In genomic region chr15:84120612-84121011, GRCm38 (mm10) we compare ENCODE assay signal across 11 mouse cellular contexts. TPM values are rescaled to one million over a fixed set of nuclear protein-coding genes. Genes with fewer than 3 reads are reported as not detected.
DNase-seq lines count a peak whose midpoint lies in the region; ATAC-seq and TF ChIP-seq lines count a peak whose summit lies in the region.
"Had no signal": no experiment of that assay in that cellular context is flagged by ENCODE, and none has a peak within 500 bp of the region (broad histone marks: within the 10 kb centered on the region; RNA-seq: fewer than 3 reads in every experiment).

No protein-coding gene starts in this region.

- H3K9ac ChIP-seq in forebrain, embryonic 14.5 days (ENCODE audit: low read length): no peak overlapping the region
- H3K9ac ChIP-seq in forebrain, embryonic 16.5 days (replicated peaks; ENCODE audit: low read depth, low read length): no peak overlapping the region
- H3K9ac ChIP-seq in intestine, embryonic 15.5 days: no peak overlapping the region
- H3K9ac ChIP-seq: liver, embryonic 13.5 days had no signal

- no peaks in the 10 kb centered on the region for H3K4me1 ChIP-seq in forebrain, embryonic 14.5 days (ENCODE audit: control insufficient read depth, insufficient read depth, low read length)
- no peaks in the 10 kb centered on the region for H3K4me1 ChIP-seq in forebrain, embryonic 16.5 days (replicated peaks; ENCODE audit: control insufficient read depth, insufficient read depth, low read length)
- no peaks in the 10 kb centered on the region for H3K4me1 ChIP-seq in lung, adult 2 months (ENCODE audit: control insufficient read depth, insufficient read depth, low read length)
- no peaks in the 10 kb centered on the region for H3K4me1 ChIP-seq in intestine, embryonic 15.5 days (replicated peaks)
- H3K4me1 ChIP-seq: liver, embryonic 13.5 days had no signal

- peak; percentile 64; the same call in 1 of the 2 replicates for TF ChIP-seq CTCF in lung, adult 2 months (IDR thresholded peaks at IDR 0.05; ENCODE audit: insufficient read depth, low read length)

- no peaks in the 10 kb centered on the region for H3K36me3 ChIP-seq in forebrain, embryonic 14.5 days (ENCODE audit: control insufficient read depth, insufficient read depth, low read length)
- H3K36me3 ChIP-seq in forebrain, embryonic 16.5 days (ENCODE audit: control insufficient read depth, insufficient read depth): no peaks in the 10 kb centered on the region
- H3K36me3 ChIP-seq in intestine, embryonic 15.5 days: no peaks in the 10 kb centered on the region
- H3K36me3 ChIP-seq: liver, embryonic 13.5 days had no signal

- no peaks in the 10 kb centered on the region for H3K9me3 ChIP-seq in forebrain, embryonic 14.5 days (replicated peaks; ENCODE audit: control insufficient read depth, low read length)
- H3K9me3 ChIP-seq in forebrain, embryonic 16.5 days (ENCODE audit: control insufficient read depth, low read length): 0 out of 2 replicates have a peak, but pooled peaks cover 2% of the 10 kb centered on the region
- no peaks in the 10 kb centered on the region for H3K9me3 ChIP-seq in intestine, embryonic 15.5 days
- H3K9me3 ChIP-seq: liver, embryonic 13.5 days had no signal

- H3K27ac ChIP-seq in forebrain, embryonic 14.5 days (ENCODE audit: low read depth, low read length): no peak overlapping the region
- no peak overlapping the region for H3K27ac ChIP-seq in forebrain, embryonic 16.5 days (ENCODE audit: low read length)
- H3K27ac ChIP-seq in intestine, embryonic 15.5 days: no peak overlapping the region
- H3K27ac ChIP-seq: liver, embryonic 13.5 days had no signal

- ATAC-seq in forebrain, embryonic 14.5 days: no peak
- ATAC-seq in forebrain, embryonic 16.5 days: no peak
- no peak for ATAC-seq in intestine, embryonic 15.5 days

- 16% methylated on average over 6 of the region's 6 CpGs for WGBS in forebrain, embryonic 14.5 days
- WGBS in forebrain, embryonic 16.5 days: 22% methylated on average over 6 of the region's 6 CpGs
- WGBS in lung, adult 2 months: 22% methylated on average over 6 of the region's 6 CpGs
- 33% methylated on average over 6 of the region's 6 CpGs for WGBS in intestine, embryonic 15.5 days

- DNase-seq in forebrain, embryonic 14.5 days (ENCODE audit: low spot score): peak; percentile 41
- no peak for DNase-seq in lung, adult 2 months
- DNase-seq in lung, postnatal 25 days (ENCODE audit: low spot score): no peak
- DNase-seq in c-Kit-positive CD71-negative TER-119-negative erythroid progenitor cells, embryonic 14.5 days (ENCODE audit: low read depth): peak; percentile 23
- DNase-seq in mesoderm, embryonic 11.5 days (ENCODE audit: low read depth, low spot score): peak; percentile 49
- no peak for DNase-seq in heart, postnatal 25 days (ENCODE audit: low spot score)
- DNase-seq: liver, embryonic 13.5 days had no signal

- no peaks in the 10 kb centered on the region for H3K27me3 ChIP-seq in forebrain, embryonic 14.5 days (replicated peaks; ENCODE audit: control insufficient read depth, insufficient read depth, low read length)
- no peaks in the 10 kb centered on the region for H3K27me3 ChIP-seq in forebrain, embryonic 16.5 days (replicated peaks; ENCODE audit: control insufficient read depth, insufficient read depth, low read length)
- no peaks in the 10 kb centered on the region for H3K27me3 ChIP-seq in intestine, embryonic 15.5 days (replicated peaks)
- H3K27me3 ChIP-seq: liver, embryonic 13.5 days had no signal

- intact Hi-C loops in heart, postnatal 25 days (cut with DNase I): loop anchor here (10.0 kb wide), 1 partner anchor 314 kb away; no protein-coding TSS in a partner anchor

- no peak overlapping the region for H3K4me2 ChIP-seq in forebrain, embryonic 14.5 days (ENCODE audit: low read length)
- H3K4me2 ChIP-seq in forebrain, embryonic 16.5 days (ENCODE audit: low read length): no peak overlapping the region
- no peak overlapping the region for H3K4me2 ChIP-seq in intestine, embryonic 15.5 days (replicated peaks)
- H3K4me2 ChIP-seq: liver, embryonic 13.5 days had no signal

- TF ChIP-seq POLR2A in lung, adult 2 months (IDR thresholded peaks at IDR 0.05; ENCODE audit: borderline replicate concordance, extremely low read depth, low read depth, low read length): no peak

- H3K4me3 ChIP-seq in forebrain, embryonic 14.5 days (ENCODE audit: low read depth, low read length): no peak overlapping the region
- no peak overlapping the region for H3K4me3 ChIP-seq in forebrain, embryonic 16.5 days (replicated peaks; ENCODE audit: low read length)
- no peak overlapping the region for H3K4me3 ChIP-seq in lung, adult 2 months (replicated peaks; ENCODE audit: extremely low read depth, low read depth, low read length)
- no peak overlapping the region for H3K4me3 ChIP-seq in intestine, embryonic 15.5 days (replicated peaks)
- H3K4me3 ChIP-seq: liver, embryonic 13.5 days had no signal

RNA-seq across cellular contexts. Expression of gene Pnpla5, which starts 2.4 kb away (rescaled TPM):
- polyA plus RNA-seq in forebrain, embryonic 14.5 days (2014; fragmentation: Nextera tagmentation; extraction: Ambion mirVana): not detected in 2 replicates
- polyA plus RNA-seq in forebrain, embryonic 16.5 days (2015; fragmentation: Nextera tagmentation; extraction: Ambion mirVana): not detected in 2 replicates
- polyA plus RNA-seq in lung, adult 2 months (2012; rRNA removed): 1.0 and 1.2 TPM in 2 replicates
- not detected in 2 replicates for polyA plus RNA-seq in intestine, embryonic 15.5 days (2015; fragmentation: Nextera tagmentation; extraction: Ambion mirVana)
- total RNA-seq in heart, postnatal 25 days (2021): not detected
- polyA plus RNA-seq: heart, embryonic 14.5 days; liver, embryonic 13.5 days; stomach, embryonic 16.5 days had no signal

RNA-seq across cellular contexts. Expression of gene Sult4a1, which starts 15.1 kb away (rescaled TPM):
- 40.4 and 51.4 TPM in 2 replicates for polyA plus RNA-seq in forebrain, embryonic 14.5 days (2014; fragmentation: Nextera tagmentation; extraction: Ambion mirVana)
- 80.6 and 92.7 TPM in 2 replicates for polyA plus RNA-seq in forebrain, embryonic 16.5 days (2015; fragmentation: Nextera tagmentation; extraction: Ambion mirVana)
- polyA plus RNA-seq in lung, adult 2 months (2012; rRNA removed): 0.46 and 0.69 TPM in 2 replicates
- polyA plus RNA-seq in intestine, embryonic 15.5 days (2015; fragmentation: Nextera tagmentation; extraction: Ambion mirVana): 4.7 and 6.1 TPM in 2 replicates
- total RNA-seq in heart, postnatal 25 days (2021): not detected

RNA-seq across cellular contexts. Expression of gene Pnpla3, which starts 47.0 kb away (rescaled TPM):
- 1.7 and 1.9 TPM in 2 replicates for polyA plus RNA-seq in forebrain, embryonic 14.5 days (2014; fragmentation: Nextera tagmentation; extraction: Ambion mirVana)
- polyA plus RNA-seq in forebrain, embryonic 16.5 days (2015; fragmentation: Nextera tagmentation; extraction: Ambion mirVana): 5.1 and 5.3 TPM in 2 replicates
- polyA plus RNA-seq in lung, adult 2 months (2012; rRNA removed): 31.9 and 33.9 TPM in 2 replicates
- polyA plus RNA-seq in intestine, embryonic 15.5 days (2015; fragmentation: Nextera tagmentation; extraction: Ambion mirVana): 0.46 and 1.2 TPM in 2 replicates
- 1 to 10 TPM; 4.2 to 6.4 TPM for total RNA-seq in heart, postnatal 25 days (2021)

RNA-seq across cellular contexts. Expression of gene Efcab6, which starts 55.4 kb away (rescaled TPM):
- polyA plus RNA-seq in forebrain, embryonic 14.5 days (2014; fragmentation: Nextera tagmentation; extraction: Ambion mirVana): 2.1 and 3.0 TPM in 2 replicates
- 2.8 and 3.7 TPM in 2 replicates for polyA plus RNA-seq in forebrain, embryonic 16.5 days (2015; fragmentation: Nextera tagmentation; extraction: Ambion mirVana)
- polyA plus RNA-seq in lung, adult 2 months (2012; rRNA removed): 1.6 and 2.2 TPM in 2 replicates
- polyA plus RNA-seq in intestine, embryonic 15.5 days (2015; fragmentation: Nextera tagmentation; extraction: Ambion mirVana): 0.05 and 0.10 TPM in 2 replicates
- total RNA-seq in heart, postnatal 25 days (2021): not detected
- polyA plus RNA-seq: liver, embryonic 13.5 days had no signal

Comparison
In these comparisons a context has a peak if more than half of its experiments do, and no peak if none do; other contexts are left out.
1. DNase-seq: peak in forebrain, embryonic 14.5 days (single experiment), c-Kit-positive CD71-negative TER-119-negative erythroid progenitor cells, embryonic 14.5 days (single experiment) and mesoderm, embryonic 11.5 days (single experiment); none in lung, adult 2 months (single experiment), lung, postnatal 25 days (single experiment) and heart, postnatal 25 days (single experiment).